Mouse (Mus musculus): ENCODE results near the gene Chn2.

Gene Chn2

DNA sequence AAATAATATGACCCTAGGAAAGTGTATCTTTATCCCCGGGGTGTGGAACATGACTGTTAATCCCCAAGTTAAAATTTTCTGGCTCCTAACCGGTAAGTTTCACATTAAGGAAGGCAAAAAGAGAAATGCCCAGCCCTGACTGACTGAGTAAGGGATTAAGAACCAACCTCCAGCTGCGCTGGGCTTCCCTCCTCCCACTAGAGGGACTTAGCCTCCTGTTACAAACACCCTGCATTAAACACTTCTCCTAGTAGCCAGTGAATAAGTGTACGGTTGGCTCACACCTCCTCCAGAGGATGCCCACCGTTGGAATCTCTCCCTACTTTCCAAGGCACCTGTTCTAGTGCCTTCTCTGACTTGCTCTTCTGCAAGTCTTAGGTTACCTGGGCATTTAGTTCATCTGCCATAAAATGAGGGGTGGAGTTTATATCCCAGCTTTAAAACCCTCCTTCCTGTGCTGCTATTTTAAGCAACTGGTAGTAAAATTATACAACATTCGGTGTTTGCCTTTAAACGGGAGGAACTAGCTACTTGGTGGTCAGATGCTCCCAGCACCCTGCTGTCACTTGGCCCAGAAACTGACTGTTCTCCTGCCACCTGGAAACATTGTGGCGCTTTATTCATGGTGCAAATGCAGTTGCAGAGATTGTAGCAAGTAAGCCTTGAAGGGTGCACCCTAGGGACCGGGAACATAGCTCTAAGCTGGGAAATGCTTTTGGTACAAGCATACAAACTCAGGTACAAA is 294.5 kb downstream of the Chn2 start:
- TF ChIP-seq POU5F1 (IDR thresholded peaks at IDR 0.05; ENCODE audit: borderline replicate concordance, low read length) (no peak), CTCF (conservative IDR thresholded peaks at IDR 0.05; ENCODE audit: low read length) (no peak), NANOG (IDR thresholded peaks at IDR 0.05; ENCODE audit: borderline replicate concordance, low read length) (no peak)
- H3K9me3 ChIP-seq (ENCODE audit: low read length), result no peaks in the 10 kb centered on the region
- H3K36me3 ChIP-seq (ENCODE audit: insufficient read depth, low read length), result no peaks in the 10 kb centered on the region
- peaks cover 6% of the 10 kb centered on the region for H3K4me1 ChIP-seq (replicated peaks; ENCODE audit: low read depth, low read length)
- H3K4me3 ChIP-seq (replicated peaks; ENCODE audit: low read length), result no peak overlapping the region
- peaks cover 17% of the 10 kb centered on the region for H3K27me3 ChIP-seq (ENCODE audit: insufficient read depth, low read length)

DNA sequence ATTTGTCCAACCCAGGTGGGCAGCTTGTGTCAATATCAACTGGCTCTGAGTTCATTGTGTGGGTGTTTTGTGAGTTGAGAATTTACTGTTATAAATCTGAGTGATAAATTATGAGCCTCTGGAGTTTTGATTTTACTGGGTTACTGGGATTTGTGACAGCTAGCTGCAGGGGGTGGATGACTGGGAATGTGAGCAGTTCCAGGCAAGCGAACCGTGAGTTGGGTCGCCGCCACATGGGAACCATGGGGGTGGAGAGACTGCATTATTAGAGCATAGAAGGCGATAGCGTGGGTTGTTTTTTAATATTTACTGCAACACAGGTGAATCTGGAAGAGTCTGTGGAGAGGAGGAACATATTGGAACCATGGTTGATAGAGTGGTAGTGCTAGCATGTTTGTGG is 298.0 kb downstream of the Chn2 start:
- Histone ChIP-seq H3K36me3 (ENCODE audit: insufficient read depth, low read length) (no peaks in the 10 kb centered on the region), H3K27me3 (ENCODE audit: insufficient read depth, low read length) (0 out of 2 replicates have a peak, but pooled peaks cover 3% of the 10 kb centered on the region), H3K4me1 (replicated peaks; ENCODE audit: low read depth, low read length) (no peaks in the 10 kb centered on the region), H3K9me3 (ENCODE audit: low read length) (no peaks in the 10 kb centered on the region), H3K4me3 (replicated peaks; ENCODE audit: low read length) (no peak overlapping the region)
- TF ChIP-seq CTCF (conservative IDR thresholded peaks at IDR 0.05; ENCODE audit: low read length) (no peak), POU5F1 (IDR thresholded peaks at IDR 0.05; ENCODE audit: borderline replicate concordance, low read length) (no peak), NANOG (IDR thresholded peaks at IDR 0.05; ENCODE audit: borderline replicate concordance, low read length) (no peak)

DNA sequence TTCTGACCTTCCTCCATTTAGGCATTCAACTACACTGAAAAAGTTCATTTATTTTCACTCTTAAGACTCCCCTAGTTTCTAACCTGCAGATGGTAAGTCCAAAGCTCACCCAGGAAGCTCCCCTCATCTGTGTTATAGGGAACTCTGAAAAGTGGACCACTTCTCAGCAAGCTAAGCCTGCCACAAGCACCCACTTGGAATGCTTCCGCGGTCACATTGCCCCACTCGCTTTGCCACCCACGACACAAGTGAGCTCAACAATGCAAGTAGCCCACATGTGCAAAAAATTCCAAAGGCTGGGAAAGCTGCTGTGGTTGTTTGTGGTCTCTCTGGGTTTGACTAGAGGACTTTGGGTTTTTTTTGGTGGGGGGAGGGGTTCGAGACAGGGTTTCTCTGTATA is 301.8 kb downstream of the Chn2 start:
- TF ChIP-seq CTCF (conservative IDR thresholded peaks at IDR 0.05; ENCODE audit: low read length), result no peak
- no peak for TF ChIP-seq NANOG (IDR thresholded peaks at IDR 0.05; ENCODE audit: borderline replicate concordance, low read length)
- TF ChIP-seq POU5F1 (IDR thresholded peaks at IDR 0.05; ENCODE audit: borderline replicate concordance, low read length), result no peak
- H3K36me3 ChIP-seq (ENCODE audit: insufficient read depth, low read length), result no peaks in the 10 kb centered on the region
- H3K27me3 ChIP-seq (ENCODE audit: insufficient read depth, low read length), result no peaks in the 10 kb centered on the region
- H3K4me3 ChIP-seq (replicated peaks; ENCODE audit: low read length), result no peak overlapping the region
- no peaks in the 10 kb centered on the region for H3K9me3 ChIP-seq (ENCODE audit: low read length)
- no peaks in the 10 kb centered on the region for H3K4me1 ChIP-seq (replicated peaks; ENCODE audit: low read depth, low read length)

DNA sequence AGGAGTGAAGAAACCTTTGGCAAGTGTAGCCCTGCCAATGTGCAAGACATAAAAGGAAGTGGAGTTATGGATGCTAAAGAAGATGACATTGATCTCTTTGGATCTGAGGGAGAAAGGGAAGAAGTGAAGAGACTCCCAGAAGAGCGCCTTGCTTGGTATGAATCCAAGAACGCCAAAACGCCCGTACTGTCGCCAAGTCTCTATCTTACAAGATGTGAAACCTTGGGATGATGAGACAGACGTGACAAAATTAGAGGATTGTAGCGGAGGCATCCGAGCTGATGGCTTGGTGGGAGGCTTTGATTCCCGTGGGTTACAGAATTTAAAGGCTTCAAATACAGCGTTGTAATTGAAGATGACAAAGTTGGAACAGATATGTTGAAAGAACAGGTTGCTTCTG is 302.9 kb downstream of the Chn2 start:
- Histone ChIP-seq H3K27me3 (ENCODE audit: insufficient read depth, low read length) (no peaks in the 10 kb centered on the region), H3K4me1 (replicated peaks; ENCODE audit: low read depth, low read length) (no peaks in the 10 kb centered on the region), H3K4me3 (replicated peaks; ENCODE audit: low read length) (no peak overlapping the region), H3K9me3 (ENCODE audit: low read length) (no peaks in the 10 kb centered on the region), H3K36me3 (ENCODE audit: insufficient read depth, low read length) (no peaks in the 10 kb centered on the region)
- no peak for TF ChIP-seq POU5F1 (IDR thresholded peaks at IDR 0.05; ENCODE audit: borderline replicate concordance, low read length)
- no peak for TF ChIP-seq CTCF (conservative IDR thresholded peaks at IDR 0.05; ENCODE audit: low read length)

Data from E14TG2a.4 (cell line).